ENCODE assay signal across 8 mouse cellular contexts in the genomic region with DNA sequence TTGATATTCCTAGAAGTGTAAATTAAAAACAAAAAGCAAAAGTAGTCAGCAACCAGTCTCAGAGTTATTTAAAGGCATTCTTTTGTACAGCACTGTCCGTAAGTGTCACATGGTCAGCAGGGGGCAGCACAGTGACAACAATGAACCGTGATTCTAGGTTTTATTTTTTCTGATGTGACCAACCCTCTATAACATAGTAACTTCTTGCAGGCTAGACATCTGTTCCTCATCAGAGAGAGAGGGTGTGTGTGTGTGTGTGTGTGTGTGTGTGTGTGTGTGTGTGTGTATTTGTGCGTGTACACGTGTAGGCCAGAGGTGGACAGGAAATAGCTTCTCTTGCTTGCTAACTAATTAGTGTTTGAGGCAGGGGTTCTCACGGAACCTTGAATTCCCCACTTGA. TPM values are rescaled to one million over a fixed set of nuclear protein-coding genes. Genes with fewer than 3 reads are reported as not detected.
DNase-seq lines count a peak whose midpoint lies in the region; ATAC-seq and TF ChIP-seq lines count a peak whose summit lies in the region.

No protein-coding gene starts in this region.

- WGBS in hindbrain, embryonic 10.5 days = 61% methylated on average over 5 of the region's 5 CpGs
- 65% methylated on average over 5 of the region's 5 CpGs for WGBS in hindbrain, embryonic 16.5 days
- 64% methylated on average over 5 of the region's 5 CpGs for WGBS in thymus, adult 2 months

- H3K4me3 ChIP-seq in hindbrain, embryonic 10.5 days = no peak overlapping the region
- H3K4me3 ChIP-seq in hindbrain, embryonic 16.5 days (ENCODE audit: low read length) = no peak overlapping the region
- H3K4me3 ChIP-seq in thymus, adult 2 months (ENCODE audit: control insufficient read depth, insufficient read depth, low read length) = no peak overlapping the region

- H3K4me1 ChIP-seq in hindbrain, embryonic 10.5 days (replicated peaks) = no peaks in the 10 kb centered on the region
- no peaks in the 10 kb centered on the region for H3K4me1 ChIP-seq in hindbrain, embryonic 16.5 days (ENCODE audit: control insufficient read depth, insufficient read depth, low read depth, low read length)
- H3K4me1 ChIP-seq in thymus, adult 2 months (replicated peaks; ENCODE audit: control insufficient read depth, insufficient read depth, low read length) = no peaks in the 10 kb centered on the region

- no peak overlapping the region for H3K4me2 ChIP-seq in hindbrain, embryonic 16.5 days (ENCODE audit: low read length)

- H3K9ac ChIP-seq in hindbrain, embryonic 16.5 days (ENCODE audit: low read depth, low read length) = no peak overlapping the region

- ATAC-seq in hindbrain, embryonic 16.5 days = no peak
- peak; percentile 45 for ATAC-seq in CD4-positive, CD25-positive, alpha-beta regulatory T cell, adult 4 months
- peak; percentile 85 for ATAC-seq in megakaryocyte progenitor cell, adult 5-6 weeks (replicated peaks; ENCODE audit: poor library complexity)

- H3K27ac ChIP-seq in hindbrain, embryonic 10.5 days = no peak overlapping the region
- H3K27ac ChIP-seq in hindbrain, embryonic 16.5 days (ENCODE audit: low read depth, low read length) = no peak overlapping the region
- no peak overlapping the region for H3K27ac ChIP-seq in thymus, adult 2 months (ENCODE audit: control insufficient read depth, insufficient read depth, low read length)

- no peak for TF ChIP-seq POLR2A in thymus, adult 2 months (IDR thresholded peaks at IDR 0.05; ENCODE audit: control insufficient read depth, extremely low read depth, insufficient read depth, low read length, poor library complexity)

- H3K9me3 ChIP-seq in hindbrain, embryonic 10.5 days = no peaks in the 10 kb centered on the region
- H3K9me3 ChIP-seq in hindbrain, embryonic 16.5 days (ENCODE audit: control insufficient read depth, low read length) = no peaks in the 10 kb centered on the region

- peak; percentile 19 for DNase-seq in hindbrain, embryonic 10.5 days (ENCODE audit: low spot score)
- DNase-seq in cerebellum, adult 11-12 months = peak; percentile 39
- peak; percentile 40 for DNase-seq in gastrocnemius, adult 18-20 months (ENCODE audit: low spot score)
- peak; percentile 30 to 50 for DNase-seq in layer of hippocampus, postnatal 10 days (ENCODE audit: low spot score in 2 of 2)
- DNase-seq in thymus, adult 2 months = peak; percentile 56

- TF ChIP-seq CTCF in thymus, adult 2 months (IDR thresholded peaks at IDR 0.05; ENCODE audit: borderline replicate concordance, control insufficient read depth, extremely low read depth, insufficient read depth, low read length, poor library complexity) = no peak

- peaks cover 18% of the 10 kb centered on the region for H3K36me3 ChIP-seq in hindbrain, embryonic 10.5 days
- no peaks in the 10 kb centered on the region for H3K36me3 ChIP-seq in hindbrain, embryonic 16.5 days (ENCODE audit: control insufficient read depth, insufficient read depth, low read length)
- H3K36me3 ChIP-seq in thymus, adult 2 months (ENCODE audit: control insufficient read depth, insufficient read depth, low read length) = no peaks in the 10 kb centered on the region

- no peaks in the 10 kb centered on the region for H3K27me3 ChIP-seq in hindbrain, embryonic 10.5 days (ENCODE audit: insufficient read depth, poor library complexity, severe bottlenecking)
- H3K27me3 ChIP-seq in hindbrain, embryonic 16.5 days (replicated peaks; ENCODE audit: control insufficient read depth, insufficient read depth, low read length) = no peaks in the 10 kb centered on the region
- no peaks in the 10 kb centered on the region for H3K27me3 ChIP-seq in thymus, adult 2 months (ENCODE audit: control insufficient read depth, insufficient read depth, low read length)

RNA-seq across cellular contexts. Expression of gene Neto2, which starts 38.7 kb away (rescaled TPM):
- polyA plus RNA-seq in hindbrain, embryonic 10.5 days (2016; fragmentation: Nextera tagmentation; extraction: Ambion mirVana) = 17.9 and 18.3 TPM in 2 replicates
- 52.4 and 57.7 TPM in 2 replicates for polyA plus RNA-seq in hindbrain, embryonic 16.5 days (2015; fragmentation: Nextera tagmentation; extraction: Ambion mirVana)
- polyA plus RNA-seq in CD4-positive, CD25-positive, alpha-beta regulatory T cell, adult 4 months (2017; shearing (Covaris generic)) = under 1 TPM in 1 of 2 experiments, not detected in 1; 0.34 TPM
- 1 to 10 TPM; 1.8 to 3.1 TPM for total RNA-seq in gastrocnemius, adult 18-20 months (2021)
- 10 to 100 TPM; 80.6 to 82.4 TPM for total RNA-seq in layer of hippocampus, postnatal 10 days (2021)
- total RNA-seq in megakaryocyte progenitor cell, adult 5-6 weeks (2015) = 19.3 and 23.5 TPM in 2 replicates
- total RNA-seq in megakaryocyte progenitor cell, adult 5-6 weeks (2017) = 15.7 and 15.8 TPM in 2 replicates
- 3.1 and 3.6 TPM in 2 replicates for polyA plus RNA-seq in thymus, adult 2 months (2012; rRNA removed)
